Mouse (Mus musculus) urinary bladder, postnatal 25 days (tissue): ENCODE measurements around the gene Dnajc8.
"Not testable (repeated sequence)": the region's sequence is repeated elsewhere in the genome, so short reads cannot be mapped to it uniquely, and the experiment has no call there.

ENCODE experiments used
- DNase-seq: peaks from one replicate; pipeline ENCODE4 v3.0.0; 2022; ENCODE audit warnings: low spot score

Dnajc8 gene

DNA sequence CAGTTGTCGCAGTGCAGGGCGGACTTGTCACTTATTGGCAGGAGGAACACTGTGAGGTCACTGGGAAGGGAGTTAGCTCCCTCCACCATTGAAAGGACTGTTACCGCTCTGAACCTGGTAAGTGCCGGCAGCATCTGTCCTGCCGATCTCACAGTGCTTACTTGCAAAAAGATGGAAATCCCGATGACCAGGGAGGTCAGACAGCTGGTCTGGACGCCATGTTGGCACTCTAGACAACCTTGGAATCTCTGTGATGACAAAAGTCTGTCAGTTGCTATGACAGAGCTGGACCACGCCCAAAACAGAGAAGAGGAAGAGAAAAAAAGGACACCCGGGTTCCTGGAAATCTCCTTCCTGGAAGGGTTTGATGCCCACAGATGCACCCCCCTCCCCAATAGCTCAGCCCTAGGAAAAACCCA lies 32.0 kb downstream of the Dnajc8 start:
- no peak for DNase-seq

DNA sequence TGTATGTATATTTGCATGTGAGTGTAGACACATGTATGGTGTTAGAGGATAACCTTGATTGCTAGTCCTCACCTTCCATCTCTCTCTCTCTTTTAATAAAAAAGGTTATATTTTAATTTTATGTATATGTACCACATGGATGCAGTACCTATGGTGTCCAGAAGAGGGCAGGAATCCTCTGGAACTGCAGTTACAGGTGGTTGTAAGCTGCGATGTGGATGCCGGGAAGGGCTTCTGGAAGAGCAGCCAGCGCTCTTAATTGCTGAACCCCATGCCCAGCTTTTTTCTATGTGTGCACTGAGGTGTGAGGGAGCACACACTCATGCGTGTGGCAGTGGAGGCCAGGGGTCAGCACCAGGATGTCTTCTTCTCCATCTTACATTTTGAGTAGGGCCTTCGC lies 33.8 kb downstream of the Dnajc8 start:
- no peak for DNase-seq

DNA sequence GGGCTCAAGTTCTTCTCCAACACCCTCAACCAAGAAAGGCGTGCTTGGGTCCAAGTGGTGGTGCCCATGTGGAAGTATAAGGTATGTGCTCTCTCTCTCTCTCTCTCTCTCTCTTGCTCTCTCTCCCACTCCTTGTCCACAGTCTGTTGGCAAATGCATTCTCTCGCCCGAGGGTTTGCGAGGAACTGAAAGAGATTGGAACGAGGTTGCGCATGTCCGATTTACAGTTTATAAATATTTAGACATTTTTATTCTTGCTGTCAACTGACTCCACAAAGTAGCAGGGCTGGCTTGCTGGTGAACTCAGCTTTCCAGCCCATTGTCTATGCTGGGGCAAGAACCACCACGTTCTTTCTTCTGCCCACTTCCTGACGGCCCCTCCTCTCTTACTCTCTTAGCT lies 35.8 kb downstream of the Dnajc8 start:
- no peak for DNase-seq

DNA sequence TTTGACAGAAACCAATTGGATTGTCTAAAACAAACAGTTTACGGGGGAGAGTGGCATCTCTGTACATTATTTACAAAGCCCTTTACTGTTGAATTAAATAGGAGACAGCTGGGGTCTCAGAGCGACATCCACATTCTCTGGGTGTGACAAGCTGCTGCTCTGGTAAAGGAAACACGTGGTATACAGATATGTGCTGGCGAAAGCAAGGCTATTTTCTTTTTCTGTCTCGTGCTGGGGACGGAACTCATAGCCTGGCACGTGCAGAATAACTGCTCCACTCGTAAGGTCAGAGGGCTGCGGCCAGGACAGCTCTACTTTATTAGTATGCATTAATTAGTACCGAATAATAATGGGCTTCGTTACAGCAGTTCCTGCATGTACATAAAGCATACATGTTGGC lies 38.0 kb downstream of the Dnajc8 start:
- DNase-seq = no peak

DNA sequence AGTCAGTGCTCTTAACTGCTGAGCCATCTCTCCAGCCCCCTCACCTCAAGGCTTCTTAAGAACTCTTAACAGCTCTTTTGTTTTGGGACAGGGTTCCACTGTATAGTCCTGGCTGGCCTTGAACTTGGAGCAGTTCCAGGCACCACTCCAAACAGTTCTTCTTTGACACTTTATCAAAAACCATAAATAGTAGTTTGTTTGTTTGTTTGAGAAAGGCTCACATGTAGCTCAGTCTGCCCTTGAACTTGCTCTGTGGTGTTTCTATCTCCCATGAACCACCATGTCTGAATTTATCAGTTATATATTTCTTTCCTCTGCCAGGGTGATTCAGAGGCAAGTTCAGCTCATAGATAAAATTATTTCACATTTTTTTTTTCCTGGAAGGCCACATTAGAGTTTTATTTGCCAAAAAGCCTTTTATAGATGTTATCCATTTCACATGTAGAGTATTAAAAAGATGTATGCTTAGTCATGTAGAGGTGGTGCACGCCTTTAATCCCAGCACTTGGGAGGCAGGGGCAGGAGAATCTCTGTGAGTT lies 39.5 kb downstream of the Dnajc8 start:
- DNase-seq = no peak

DNA sequence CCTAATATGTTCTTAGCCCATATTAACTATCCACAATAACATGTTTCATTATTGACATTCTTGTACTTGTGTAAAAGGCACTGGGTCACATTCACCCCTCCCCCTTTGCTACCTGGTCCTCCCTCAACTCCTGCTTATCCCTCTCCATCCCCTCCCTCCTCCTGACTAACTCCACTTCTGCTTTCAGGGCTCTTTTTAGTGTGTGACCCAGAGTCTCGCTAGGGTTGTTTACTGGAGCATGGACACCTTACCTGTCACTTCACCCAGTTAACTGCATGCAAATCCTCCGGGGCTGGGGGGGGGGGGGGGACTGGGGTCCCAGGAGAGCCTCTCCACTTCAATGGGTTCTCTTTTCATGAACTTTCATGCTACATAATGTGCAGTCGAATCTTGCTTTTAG lies 48.4 kb downstream of the Dnajc8 start:
- DNase-seq = no peak

DNA sequence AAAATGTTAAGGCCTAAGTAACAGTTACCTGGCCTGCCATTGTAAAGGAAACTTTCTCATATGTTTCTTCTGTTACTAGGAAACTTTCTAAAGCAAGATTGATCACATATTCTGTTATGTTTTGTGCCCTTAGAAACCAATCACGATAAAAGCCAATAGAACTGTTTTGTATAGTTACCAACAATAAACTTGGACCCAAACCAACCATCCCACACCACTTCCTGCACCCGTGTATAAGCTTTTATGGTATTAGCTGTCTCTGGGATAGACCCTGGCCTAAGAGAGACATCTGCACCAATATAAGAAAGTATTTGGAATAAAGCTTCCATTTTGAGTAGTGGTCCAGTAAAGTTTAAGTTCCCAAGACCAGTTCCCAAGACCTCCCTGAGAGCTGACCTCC lies 49.6 kb downstream of the Dnajc8 start:
- no peak for DNase-seq

DNA sequence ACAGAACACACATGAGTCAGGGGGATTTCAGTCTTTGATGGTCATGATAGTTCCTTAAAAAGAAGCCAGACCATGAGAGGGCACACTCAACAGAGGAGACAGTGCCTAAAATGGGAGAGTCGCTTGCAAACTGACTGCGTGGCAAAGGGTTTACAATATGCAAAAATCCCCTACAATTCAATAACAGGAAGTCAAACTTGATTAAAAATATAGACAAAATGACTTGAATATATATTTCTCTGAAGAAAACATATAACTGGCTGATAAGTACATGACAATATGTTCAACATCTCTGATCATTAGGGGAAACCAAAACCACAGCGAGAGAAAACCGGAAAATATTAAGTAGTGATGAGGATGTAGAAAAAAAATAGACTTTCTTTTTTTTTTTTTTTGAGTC lies 50.9 kb downstream of the Dnajc8 start:
- no peak for DNase-seq

DNA sequence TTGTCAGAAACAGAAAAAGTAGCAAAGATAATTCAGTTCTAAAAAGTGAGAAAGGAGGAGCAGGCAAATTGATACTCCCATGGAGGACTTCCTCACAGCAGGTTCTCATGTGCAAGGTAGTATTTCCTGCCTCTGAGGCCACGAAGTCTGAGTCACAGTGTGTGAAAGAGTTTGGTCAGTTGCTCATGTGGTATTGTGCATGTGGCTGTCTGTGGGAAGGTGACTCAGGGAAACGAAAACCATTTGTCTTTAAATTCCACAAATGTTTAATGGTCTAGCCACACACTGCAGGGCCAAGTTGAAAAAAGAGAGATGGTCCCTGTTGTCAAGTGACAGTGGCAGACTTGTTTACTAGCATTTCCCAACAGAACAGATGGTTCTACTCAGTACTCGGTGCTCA lies 53.2 kb downstream of the Dnajc8 start:
- no peak for DNase-seq

DNA sequence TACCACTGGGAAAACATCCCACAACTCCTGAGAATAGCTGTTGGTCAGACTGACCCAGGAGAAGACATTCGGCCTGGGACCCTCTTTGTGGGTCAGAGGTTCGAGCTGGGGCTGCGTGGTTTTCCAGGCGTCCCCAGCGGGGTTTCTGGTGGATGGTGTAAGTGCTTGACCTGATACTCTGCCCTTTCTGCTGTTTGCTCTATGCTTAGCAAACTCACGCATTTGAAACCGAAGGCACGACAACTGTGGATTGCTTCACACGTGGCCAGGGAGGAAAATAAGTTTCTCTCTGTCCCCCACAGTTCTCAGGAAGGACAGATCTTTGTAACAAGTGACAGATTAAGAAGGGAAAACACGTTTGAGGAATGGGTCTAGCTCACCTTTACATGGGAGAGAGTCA lies 55.3 kb downstream of the Dnajc8 start:
- DNase-seq = no peak

DNA sequence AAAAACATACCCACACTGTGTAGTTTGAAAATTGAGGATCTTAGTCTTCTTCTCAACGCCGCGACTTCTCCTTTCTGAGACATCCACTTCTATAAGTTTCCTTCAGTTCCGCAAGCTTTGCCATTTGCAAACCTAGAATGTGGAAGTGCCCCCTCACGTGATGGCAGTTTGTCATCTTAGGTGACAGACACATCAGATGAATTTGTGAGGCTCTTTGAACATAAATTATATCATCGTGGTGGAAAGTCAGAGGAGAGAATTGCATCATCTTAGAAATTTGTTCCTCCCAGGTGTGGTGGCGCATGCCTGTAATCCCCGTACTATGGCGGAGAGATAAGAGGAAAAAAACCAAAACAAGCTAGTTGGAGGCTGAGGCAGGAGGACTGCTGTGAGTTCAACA lies 57.6 kb downstream of the Dnajc8 start:
- no peak for DNase-seq

DNA sequence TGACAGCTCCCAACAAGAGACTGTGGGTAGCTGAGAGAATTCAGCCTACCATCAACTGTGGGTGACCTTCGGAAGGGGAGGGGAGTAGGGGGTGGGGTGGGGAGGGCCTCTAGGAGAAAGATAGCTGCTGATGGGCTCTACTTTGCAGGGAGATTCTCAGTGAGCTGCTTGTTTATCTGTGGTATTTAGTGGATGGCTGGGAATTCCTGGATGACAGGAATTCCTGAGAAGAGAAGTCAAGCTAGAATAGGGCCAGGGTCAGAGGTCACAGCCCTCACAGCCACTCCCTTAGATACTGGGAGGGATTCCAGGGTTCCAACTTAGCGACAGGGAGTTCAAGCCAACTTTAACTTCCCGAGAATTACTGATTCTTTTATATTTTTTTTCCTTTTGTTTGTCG lies 58.8 kb downstream of the Dnajc8 start:
- DNase-seq = no peak

DNA sequence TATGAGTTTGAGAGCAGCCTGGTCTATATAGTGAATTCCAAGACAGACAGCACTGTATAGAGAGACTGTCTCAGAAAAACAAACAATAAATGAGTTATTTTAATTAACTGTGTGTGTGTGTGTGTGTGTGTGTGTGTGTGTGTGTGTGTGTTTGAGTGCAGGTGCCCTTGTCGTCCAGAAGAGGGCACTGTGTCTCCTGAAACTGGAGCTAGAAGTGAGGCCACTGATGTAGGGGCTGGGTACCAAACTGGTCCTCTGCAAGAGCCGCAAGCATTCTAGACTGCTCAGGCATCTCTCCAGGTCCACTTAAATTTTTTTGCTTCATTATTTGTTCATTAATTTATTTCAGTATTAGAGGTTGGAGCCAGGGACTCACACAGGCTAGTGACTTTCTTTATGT lies 63.5 kb downstream of the Dnajc8 start:
- no peak for DNase-seq

DNA sequence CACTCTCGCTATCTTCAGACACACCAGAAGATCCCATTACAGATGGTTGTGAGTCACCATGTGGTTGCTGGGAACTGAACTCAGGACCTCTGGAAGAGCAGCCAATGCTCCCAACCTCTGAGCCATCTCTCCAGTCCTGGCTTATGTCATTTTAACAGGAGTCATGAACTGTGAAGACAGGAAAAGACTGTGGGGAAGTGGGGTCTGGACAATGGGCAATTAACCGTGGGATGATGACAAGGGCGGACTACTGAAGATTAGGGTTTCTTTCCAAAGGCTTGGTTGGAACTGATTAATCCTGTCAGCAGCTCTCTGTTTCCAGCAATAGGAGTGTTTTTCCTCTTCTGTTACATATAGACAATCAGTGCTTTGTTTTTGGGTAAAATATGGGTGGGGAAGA lies 64.4 kb downstream of the Dnajc8 start:
- DNase-seq = no peak

DNA sequence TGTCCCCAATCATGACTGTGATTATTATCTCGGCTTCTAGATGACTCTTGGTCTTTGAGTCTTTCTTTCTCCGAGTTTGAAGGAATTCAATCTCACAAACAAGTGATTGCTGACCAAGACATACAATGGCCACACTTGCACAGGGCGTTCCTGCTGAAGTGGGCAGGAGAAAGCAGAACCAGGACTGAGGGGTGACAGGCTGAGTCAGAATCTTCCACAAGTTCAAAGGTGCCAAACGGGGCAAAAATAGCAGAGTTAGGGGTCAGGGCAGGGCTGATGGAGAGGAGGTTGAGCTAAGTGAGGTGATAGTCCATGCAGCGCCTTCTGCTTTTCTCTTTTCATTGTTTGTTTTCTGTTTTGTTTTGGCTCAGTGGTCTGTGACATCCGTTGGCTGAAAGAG lies 65.1 kb downstream of the Dnajc8 start:
- no peak for DNase-seq

DNA sequence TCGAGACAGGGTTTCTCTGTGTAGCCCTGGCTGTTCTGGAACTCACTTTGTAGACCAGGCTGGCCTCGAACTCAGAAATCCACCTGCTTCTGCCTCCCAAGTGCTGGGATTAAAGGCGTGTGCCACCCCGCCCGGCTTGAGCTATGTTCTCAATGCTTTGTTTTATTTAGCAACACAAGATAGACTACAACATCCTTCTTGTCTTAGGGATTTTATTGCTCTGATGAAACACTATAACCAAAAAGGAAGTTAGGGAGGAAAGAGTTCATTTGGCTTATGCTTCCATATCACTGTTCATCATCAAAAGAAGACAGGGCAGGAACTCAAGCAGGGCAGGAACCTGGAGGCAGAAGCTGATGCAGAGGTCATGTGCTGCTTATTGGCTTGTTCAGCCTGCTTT lies 65.9 kb downstream of the Dnajc8 start:
- not testable (repeated sequence) for DNase-seq
